Mouse (Mus musculus): Measurements from ENCODE around the gene Olfr1022.

Gene Olfr1022

GRCm38 (mm10) chr2:85868294-85868693 is at the start of gene Olfr1022:
Olfr1022 (plus strand) TSS chr2:85868594.
- DNase-seq (ENCODE audit: low read depth): no peak

GRCm38 (mm10) chr2:85845383-85845782 is 23.0 kb upstream of the Olfr1022 start, which contains the start of gene Olfr1019:
Olfr1019 (minus strand) TSS chr2:85845483.
- DNase-seq (ENCODE audit: low read depth): no peak

GRCm38 (mm10) chr2:85846730-85847129 is 21.7 kb upstream of the Olfr1022 start, which contains the start of gene Olfr1020:
Olfr1020 (plus strand) TSS chr2:85847030.
- no peak for DNase-seq (ENCODE audit: low read depth)

GRCm38 (mm10) chr2:85885340-85885739 is 16.9 kb downstream of the Olfr1022 start, which contains the start of gene Olfr1023:
Olfr1023 (plus strand) TSS chr2:85885640.
- no peak for DNase-seq (ENCODE audit: low read depth)

- DNase-seq (ENCODE audit: low read depth): no peak
Observed at GRCm38 (mm10) chr2:85904952-85905351, 36.6 kb downstream of the Olfr1022 start, which contains the start of gene Olfr1024. Olfr1024 (minus strand) TSS chr2:85905052.

GRCm38 (mm10) chr2:85913197-85913596 is 44.8 kb downstream of the Olfr1022 start:
- DNase-seq (ENCODE audit: low read depth): no peak

GRCm38 (mm10) chr2:85914893-85915292 is 46.5 kb downstream of the Olfr1022 start, which contains the start of gene Olfr1025-ps1:
Olfr1025-ps1 (plus strand) TSS chr2:85915193.
- no peak for DNase-seq (ENCODE audit: low read depth)

Data from fibroblast of lung, adult 2 months (primary cell).